1 mouse cellular context compared by ENCODE assay signal in genomic region chr5:114801841-114802240, GRCm38 (mm10).
TF ChIP-seq lines count a peak whose summit lies in the region.

No protein-coding gene starts in this region.

TF ChIP-seq in ES-E14, 5 proteins besides CTCF, POLR2A, EP300 and RAD21:
- TF ChIP-seq ZC3H11A (IDR thresholded peaks at IDR 0.05; ENCODE audit: borderline replicate concordance, low read depth, low read length), result no peak
- no peak for TF ChIP-seq CHD2 (IDR thresholded peaks at IDR 0.05; ENCODE audit: low read depth, low read length)
- no peak for TF ChIP-seq ZNF384 (IDR thresholded peaks at IDR 0.05; ENCODE audit: low read depth, low read length)
- TF ChIP-seq MAFK (IDR thresholded peaks at IDR 0.05; ENCODE audit: insufficient read depth, low read depth, low read length), result no peak
TF ChIP-seq in ES-E14: peak in this region for 0.
